Mouse (Mus musculus) embryo, embryonic 10.5 days (tissue): ENCODE measurements around the gene Parn.
A peak's percentile ranks its signal among the peaks of the same experiment; 100 is the strongest.

ENCODE experiments used
- DNase-seq: peaks from one replicate; pipeline ENCODE4 v3.0.0-alpha.2; 2015; ENCODE audit warnings: low spot score

Gene Parn

DNA sequence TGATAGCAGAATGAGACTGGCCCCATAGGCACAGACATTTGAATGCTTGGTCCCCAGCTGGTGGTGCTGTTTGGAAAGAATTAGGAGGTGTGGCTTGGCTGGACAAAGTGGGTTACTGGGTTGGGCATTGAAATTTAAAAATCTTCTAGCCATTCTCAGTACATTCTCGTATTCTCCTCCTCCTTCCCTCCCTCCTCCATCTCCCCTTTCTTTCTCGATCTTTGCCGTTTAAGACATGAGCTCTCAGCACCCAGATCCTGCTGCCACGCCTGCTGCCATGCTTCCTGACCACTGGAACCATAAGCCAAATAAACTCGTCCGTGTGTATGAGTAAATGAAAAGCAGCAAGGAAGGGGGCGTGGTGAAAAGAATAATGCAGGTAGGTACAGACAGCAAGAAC, 111.5 kb downstream of the Parn start:
- no peak for DNase-seq

GRCm38 (mm10) chr16:13550667-13551066, 117.3 kb downstream of the Parn start:
- DNase-seq: no peak

DNA sequence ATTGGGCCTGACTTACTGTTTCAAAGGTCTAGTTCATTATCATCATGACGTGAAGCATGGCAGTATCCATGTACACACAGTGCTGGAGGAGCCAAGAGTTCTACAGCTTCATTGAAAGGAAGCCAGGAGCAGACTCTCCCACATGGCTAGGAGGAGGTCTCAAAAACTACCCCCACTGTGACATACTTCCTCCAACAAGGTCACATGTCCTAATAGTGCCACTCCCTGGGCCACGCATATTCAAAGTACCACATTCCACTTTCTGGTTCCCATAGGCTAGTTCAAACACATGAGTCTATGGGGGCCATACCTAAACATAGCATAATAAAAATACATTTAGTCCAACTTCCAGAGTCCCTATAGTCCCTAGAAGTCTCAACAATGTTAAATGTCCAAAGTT, 118.0 kb downstream of the Parn start:
- no peak for DNase-seq

- DNase-seq: no peak
Observed at GRCm38 (mm10) chr16:13541816-13542215, 126.2 kb downstream of the Parn start.

DNA sequence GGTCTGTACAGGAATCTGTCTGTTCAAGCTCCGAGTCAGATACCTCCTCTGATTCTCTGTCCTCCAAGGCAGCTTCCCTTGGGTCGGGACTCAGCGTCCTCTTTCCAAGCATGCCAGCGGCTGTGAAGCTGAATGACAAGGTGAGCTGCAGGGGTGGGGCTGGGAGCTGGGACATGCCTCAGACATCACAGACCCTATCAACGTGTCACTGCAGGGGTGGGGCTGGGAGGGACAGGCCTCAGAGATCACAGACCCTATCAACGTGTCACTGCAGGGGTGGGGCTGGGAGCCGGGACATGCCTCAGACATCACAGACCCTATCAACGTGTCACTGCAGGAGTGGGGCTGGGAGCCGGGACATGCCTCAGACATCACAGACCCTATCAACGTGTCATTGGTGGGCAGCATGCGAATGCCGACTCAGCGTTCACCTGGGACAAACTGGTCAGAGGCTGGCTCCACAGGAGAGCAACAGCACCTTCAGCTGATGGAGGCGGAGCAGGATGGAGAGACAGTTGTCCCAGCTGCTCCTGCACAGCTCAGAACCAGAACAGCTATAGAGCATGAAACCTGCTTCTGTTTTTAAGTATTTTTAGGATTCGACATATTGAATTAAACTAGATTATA, 126.7 kb downstream of the Parn start:
- DNase-seq: no peak

GRCm38 (mm10) chr16:13538933-13539648, 128.9 kb downstream of the Parn start:
- DNase-seq: no peak

- no peak for DNase-seq
Observed at GRCm38 (mm10) chr16:13538213-13538932, 129.6 kb downstream of the Parn start.

GRCm38 (mm10) chr16:13536404-13536803, 131.6 kb downstream of the Parn start:
- DNase-seq: no peak

GRCm38 (mm10) chr16:13535856-13536255, 132.1 kb downstream of the Parn start:
- DNase-seq: no peak

DNA sequence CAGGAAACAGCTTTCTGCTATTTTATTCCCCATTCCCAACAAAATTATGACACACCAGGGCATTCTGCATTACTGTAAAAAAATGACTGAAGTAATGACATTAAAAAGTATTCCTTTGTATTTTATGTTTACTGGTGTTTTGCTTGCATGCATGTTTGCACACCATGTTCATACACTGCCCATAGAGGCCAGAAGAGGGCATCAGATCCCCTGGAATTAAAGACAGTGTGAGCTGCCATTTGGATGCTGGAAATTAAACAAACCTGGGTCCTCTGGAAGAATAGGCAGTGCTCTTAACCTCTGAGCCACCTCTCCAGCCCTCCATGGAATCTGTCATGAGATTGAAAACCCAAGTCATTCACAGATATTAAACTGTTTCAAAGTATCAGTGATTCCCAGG, 135.1 kb downstream of the Parn start:
- peak; percentile 53 for DNase-seq

DNA sequence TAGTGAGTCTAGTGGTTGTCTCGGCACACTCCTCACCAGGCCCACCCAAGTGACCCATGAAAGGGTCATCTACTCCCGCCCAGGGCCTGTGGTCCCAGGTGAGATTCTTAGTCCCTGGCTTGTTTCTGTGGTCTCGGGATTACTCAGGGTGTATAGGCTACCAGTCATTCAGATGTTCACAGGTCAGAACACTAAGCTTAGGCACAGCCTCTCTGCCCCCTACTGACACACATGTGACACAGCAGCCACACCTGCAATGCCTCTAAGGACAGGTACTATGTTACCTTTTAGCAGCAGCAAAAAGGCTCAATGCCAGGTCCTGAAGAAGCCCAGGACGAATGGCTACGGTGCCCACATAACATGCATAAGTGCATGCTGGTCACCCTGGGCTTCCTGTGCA, 136.7 kb downstream of the Parn start:
- no peak for DNase-seq

GRCm38 (mm10) chr16:13521359-13521758, 146.6 kb downstream of the Parn start:
- no peak for DNase-seq

- DNase-seq: no peak
Observed at GRCm38 (mm10) chr16:13520301-13520700, 147.7 kb downstream of the Parn start.

DNA sequence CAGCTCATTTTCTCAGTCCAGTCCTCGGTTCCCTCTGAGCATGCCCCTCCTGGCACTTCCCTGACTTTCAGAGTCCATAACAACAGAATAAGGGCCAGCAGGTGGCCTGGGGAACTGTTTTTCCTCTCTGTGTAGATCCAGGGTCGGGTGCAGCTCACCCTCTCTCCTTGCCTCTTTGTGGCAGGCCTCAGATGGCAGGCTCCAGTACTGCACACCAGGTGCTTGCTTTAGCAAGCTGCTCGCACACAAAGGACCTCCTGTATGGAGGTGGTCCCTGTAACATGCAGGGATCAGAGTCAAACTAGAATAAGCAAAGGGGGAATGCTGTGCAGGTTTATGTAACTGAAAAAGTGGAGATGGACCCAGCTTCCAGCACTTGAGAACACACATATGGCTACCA, 151.8 kb downstream of the Parn start:
- no peak for DNase-seq

GRCm38 (mm10) chr16:13515524-13515923, 152.4 kb downstream of the Parn start:
- no peak for DNase-seq

GRCm38 (mm10) chr16:13505055-13505454, 162.9 kb downstream of the Parn start:
- no peak for DNase-seq

- no peak for DNase-seq
Observed at GRCm38 (mm10) chr16:13504476-13504875, 163.5 kb downstream of the Parn start.

- DNase-seq: no peak
Observed at GRCm38 (mm10) chr16:13498923-13499322, 169.0 kb downstream of the Parn start.

- DNase-seq: no peak
Observed at GRCm38 (mm10) chr16:13493981-13494380, 174.0 kb downstream of the Parn start.

DNA sequence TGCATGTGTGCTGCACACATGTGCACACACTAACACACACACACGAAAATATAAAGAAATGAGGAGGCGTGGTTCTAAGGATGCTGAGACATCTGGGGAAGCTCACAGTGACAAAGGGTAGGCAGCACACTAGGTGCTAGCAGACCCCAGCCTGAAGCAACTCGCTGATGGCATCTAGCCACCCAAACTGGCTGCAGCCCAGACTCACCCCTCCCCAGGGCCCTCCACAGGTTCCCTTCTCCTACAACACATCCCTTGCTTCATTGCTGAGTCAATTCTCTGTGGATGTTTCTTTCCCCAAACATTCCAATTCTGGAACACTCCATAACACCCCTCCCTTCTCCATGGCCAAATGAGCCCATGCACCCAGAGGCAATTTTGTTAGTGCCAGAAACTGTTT, 175.0 kb downstream of the Parn start:
- no peak for DNase-seq

GRCm38 (mm10) chr16:13491776-13492175, 176.2 kb downstream of the Parn start:
- DNase-seq: no peak
